Mouse (Mus musculus): ENCODE data around the gene Gls.
A peak's percentile ranks its signal among the peaks of the same experiment; 100 is the strongest.

The Gls gene

DNA sequence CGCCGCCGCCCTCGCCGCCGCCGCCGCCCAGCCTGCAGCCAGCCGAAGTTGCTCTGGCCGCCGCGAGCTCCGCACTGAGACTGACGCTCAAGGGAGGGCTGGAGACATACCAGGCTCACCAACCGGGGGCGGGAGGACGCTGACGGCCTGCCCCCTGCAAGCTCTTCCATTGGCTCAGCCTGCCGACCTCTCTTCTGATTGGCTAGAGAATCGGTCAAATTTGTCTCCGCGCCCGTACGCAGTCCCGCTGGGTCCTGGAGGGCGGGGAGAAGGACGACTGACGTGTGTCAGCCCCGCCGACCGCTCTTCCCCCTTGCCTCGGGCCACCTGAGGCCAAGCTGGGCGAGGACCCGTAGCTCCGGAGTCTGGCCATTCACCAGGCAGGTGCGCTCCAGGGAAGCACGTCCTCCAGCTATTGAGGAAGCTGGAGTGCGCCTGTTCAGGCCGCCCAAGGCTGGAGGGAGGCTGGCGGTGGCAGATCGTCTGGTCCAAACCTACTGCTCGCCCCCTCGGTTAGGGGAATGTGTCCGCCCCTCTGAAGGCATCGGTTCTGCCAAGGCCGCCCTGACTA, at the start of gene Gls:
Gene Gls (minus strand): TSS at position 90 of the 571 bp plus-strand sequence.
- peak; percentile 93 for DNase-seq (ENCODE audit: low spot score)

DNA sequence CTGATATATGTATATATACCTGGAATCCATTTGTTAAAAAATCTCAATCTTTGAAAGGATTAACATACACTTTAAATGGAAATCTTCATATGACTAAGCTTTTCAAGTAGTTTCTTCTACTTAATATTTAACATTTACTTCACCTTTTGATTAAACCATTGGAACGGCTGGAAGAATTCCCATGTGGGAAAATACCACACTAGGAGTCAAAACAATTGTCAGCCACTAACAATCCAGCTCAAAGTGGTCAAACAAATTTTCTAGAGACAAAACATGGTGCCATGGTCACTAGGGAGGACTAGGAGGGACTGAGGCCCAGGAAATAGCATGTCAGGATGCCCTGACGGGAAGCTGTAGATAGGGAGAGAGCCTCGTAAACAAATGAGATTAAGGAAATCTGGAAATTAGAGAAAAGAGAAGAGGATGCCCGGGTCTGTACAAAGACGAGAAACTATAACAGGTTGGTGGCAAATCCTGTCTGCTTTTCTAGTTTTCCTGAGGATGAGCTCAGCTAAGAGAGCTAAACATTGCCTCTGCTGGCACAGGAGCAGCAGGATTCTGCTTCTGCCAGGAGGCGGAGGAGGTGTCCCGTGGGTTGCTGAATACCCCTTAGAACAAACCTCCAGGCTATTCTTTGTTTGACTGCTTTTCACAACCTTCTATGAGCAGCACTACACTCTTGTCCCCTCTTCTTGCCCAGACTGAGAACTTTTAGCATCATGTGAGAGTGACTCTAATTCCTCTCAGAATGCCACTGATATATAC, 47.0 kb upstream of the Gls start:
- DNase-seq (ENCODE audit: low spot score), result no peak

DNA sequence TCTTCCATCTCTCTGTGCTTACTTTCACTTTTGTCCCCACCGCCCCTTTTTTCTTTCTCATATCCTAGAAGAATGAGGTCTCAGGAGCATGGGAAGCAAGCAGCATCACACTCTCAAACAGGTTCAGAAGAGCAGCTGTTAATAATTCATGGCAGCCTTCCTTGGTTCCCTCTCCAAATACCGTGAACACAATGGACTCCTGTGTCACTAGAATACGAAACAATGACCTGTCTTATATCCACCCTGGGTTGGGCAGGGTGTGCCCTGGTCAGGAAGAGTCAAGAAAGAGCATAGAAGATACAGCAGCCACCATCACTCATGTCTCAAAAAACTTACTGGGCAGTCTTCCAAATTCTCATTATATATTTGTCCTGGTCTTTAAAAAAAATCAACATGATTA, 46.3 kb upstream of the Gls start:
- DNase-seq (ENCODE audit: low spot score), result no peak

DNA sequence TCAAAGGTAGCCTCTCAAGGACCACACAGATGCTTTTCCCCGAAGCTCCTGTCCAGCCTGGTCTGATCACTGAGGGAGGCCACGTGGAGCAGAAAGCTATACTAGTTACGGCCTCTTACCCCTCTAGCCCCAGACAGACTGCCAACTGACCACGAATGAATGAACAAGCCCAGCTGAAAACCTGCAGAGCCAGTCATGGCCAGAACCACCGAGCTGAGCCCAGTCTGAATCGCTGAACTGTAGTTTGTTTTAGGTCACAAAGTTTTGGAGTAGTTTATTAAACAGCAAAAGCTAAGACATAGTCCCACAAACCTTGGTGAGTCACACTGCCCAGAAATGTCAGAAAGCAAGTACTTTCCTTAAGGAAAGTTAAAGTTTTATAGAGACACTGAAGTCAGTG, 45.0 kb upstream of the Gls start:
- no peak for DNase-seq (ENCODE audit: low spot score)

DNA sequence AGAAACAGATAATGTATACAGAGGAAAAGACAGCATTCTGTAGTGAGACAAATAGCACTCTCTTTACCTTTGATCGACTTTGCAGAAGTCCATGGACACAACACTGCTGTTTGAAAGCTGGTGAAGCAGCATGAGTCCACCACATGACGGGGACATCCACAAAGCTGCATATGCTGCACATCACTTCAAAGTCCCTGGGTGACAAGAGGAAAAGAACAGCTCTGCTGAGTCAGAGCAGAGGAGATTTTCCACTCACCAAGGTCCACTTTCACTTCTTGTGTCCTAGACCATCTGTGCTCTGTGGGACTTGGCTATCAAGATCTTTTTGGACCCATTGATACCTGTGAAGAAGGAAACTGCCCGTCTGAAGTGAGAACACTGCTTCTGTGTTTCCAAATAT, 41.2 kb upstream of the Gls start:
- no peak for DNase-seq (ENCODE audit: low spot score)

DNA sequence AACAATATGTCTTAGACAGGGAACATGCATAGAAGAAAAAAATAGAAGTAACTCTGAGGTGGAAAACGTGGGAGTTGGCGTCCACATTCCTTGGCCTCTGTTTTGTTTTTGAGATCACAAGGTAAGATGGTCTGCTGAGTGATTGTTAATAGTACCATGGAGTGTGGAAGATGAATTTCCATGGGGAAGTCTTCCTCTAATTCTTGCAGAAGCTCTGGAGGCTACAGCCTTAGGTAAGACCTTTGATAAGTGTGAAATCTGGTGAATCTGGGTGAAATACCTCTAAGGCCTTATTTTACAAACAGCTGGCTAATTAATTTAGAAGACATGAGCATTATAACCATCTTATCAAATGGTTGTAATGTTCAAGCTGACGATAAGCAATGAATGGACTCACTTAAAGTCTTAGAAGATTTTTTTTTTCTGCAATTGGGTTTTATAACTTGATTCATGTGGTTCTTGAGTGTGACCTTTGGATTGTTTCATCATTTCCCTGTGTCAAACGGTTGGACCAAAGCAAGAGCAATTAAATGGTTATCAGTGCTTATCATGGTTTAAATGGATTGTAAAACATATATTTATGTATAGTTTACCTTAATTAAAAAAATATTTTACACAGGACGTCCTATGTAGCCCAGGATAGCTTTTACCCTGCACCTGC, 39.1 kb upstream of the Gls start:
- no peak for DNase-seq (ENCODE audit: low spot score)

DNA sequence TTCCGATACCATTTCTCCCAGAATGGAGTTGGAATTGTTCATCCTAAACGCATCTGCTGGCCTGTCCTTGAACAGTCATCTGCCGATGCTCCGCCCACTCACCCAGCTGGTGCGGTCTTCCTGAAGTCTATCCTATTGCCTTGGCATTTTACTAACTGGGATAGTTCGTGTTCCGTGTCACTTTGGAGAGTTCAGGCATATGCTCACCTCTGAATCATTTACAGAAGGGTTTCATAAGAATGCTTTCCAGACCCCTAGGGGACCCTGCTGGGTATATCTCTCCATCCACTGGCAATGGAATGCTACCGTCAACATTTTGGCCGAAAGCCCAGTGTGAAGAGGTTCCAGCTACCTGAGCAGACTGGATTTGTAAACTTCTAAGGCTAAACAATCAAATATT, 37.3 kb upstream of the Gls start:
- no peak for DNase-seq (ENCODE audit: low spot score)

DNA sequence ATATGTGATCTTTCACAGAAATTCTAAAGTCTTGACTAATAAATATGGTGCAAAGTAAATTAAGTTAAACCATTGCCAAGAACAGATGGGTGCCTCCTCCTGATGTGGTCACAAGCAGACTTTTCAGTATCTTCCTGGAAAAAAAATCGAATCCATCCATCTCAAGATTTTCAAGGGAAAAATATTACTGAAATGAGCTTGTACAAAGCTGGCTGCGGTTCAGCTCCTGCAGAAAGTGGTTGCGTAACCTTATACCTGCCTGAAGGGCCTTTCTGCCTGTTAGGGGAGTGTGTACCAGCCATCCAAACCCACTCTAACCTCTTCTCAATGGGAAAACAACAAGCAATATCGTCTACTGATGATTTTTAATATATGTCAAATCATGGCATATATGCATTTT, 36.6 kb upstream of the Gls start:
- no peak for DNase-seq (ENCODE audit: low spot score)

DNA sequence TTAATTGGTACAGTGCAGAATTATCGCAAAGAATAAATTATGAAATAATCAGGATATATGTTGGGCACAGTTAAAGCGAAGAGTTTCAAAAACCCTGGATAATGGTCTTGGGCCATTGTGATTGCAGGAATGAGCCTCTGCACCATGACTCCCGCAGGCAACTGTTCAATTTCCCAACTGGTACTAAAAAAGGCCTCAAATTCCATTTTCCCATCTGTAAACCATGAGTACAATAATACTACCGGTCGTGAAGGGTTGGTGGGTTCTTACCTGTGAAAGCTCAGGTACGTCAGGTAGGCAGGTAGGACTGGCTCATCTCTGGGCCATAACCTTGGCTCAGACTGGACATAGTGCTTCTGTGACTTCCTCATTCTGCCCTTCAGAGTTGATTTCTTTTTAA, 35.0 kb upstream of the Gls start:
- no peak for DNase-seq (ENCODE audit: low spot score)

DNA sequence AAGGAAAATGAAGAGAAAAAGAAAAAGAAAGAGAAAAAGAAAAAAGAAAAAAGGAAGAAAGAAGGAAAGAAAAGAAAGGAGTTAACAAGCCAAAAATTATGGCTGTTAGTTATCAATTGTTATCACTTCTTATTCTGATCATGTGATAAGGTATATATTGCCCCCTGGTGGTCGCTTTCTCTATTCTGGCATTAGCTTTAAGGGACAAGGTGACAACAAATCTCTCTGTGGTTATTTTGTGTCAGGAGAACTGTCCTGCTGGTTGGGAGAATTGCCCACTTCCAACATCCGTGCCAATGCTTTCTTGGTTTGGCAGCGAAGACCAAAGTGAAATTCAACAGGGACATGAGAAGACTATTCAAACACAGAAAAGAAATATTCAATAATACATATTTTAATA, 34.6 kb upstream of the Gls start:
- peak; percentile 12 for DNase-seq (ENCODE audit: low spot score)

DNA sequence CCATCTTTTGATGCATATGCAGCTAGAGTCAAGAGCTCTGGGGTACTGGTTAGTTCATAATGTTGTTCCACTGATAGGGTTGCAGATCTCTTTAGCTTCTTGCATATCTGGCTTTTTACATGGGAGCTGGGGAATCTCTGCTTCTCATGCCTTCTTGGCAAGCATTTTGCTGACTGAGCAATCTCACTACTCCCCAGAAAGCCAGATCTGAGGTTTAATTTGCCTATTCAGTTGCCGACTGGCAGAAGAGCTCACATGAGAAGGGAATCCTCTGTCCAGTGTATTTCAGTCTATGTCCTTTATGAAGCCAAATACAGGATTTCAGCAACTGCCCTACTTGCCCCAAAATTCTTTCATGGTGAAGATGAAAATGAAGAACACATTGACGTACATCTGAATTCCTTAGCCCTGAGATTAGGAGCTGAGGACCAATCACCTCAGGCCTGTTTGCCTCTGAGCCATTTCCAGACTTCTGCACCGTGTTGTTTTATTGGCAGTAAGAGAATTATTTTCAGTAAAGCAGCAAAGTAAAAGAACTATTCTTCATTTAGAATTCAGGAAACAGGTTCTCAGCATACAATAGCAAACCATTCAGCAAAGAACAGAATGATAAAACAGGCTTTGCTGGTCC, 33.0 kb upstream of the Gls start:
- DNase-seq (ENCODE audit: low spot score), result no peak

DNA sequence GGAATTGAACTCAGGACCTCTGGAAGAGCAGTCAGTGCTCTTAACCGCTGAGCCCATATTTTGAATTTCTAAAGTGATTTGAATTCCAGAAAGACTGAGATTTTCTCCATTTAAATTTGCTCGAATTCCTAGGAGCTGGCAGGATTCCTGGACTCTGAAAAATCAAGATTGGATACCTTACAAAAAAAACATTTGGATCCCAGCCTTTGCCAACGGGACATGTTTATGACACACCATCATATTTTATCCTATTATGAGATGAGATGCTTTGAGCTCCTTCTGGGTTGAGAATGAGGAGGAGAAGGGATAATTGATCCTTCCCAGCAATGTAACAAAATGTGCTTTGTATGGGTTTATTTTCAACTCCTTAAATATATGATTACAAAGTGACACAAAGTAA, 31.3 kb upstream of the Gls start:
- no peak for DNase-seq (ENCODE audit: low spot score)

DNA sequence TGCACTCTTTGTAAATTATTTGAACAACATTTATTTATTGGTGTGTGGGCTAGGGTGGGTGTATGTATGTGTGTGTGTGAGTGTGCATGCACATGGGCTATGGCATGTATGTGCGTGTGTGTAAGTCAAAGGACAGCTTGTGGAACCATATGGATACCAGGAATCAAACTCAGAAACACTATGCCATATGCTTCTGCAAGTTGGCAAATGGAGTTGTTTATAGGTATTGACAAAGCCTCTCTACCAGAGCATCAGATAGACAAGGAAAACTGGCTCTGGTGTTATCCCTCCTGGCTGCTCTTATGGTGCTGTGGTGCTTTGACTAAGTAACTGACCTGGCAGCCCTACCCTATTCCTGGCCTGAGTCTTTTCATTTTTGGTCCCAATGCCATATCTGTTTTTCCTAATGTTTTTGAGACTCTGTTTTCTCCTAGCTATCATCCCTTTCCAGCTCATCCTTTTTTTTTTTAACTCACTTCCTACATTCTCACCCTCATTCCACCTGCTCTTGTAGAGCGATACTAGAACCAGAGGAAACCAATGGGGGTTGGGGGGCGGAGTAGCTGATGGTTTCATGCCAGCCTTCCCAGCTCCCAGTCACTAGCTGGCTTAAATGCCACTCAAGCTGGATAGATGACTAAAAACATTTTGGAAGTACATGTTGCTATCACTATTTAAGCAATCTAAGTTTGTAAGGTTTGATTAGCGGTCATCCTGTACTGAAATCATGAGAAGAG, 27.5 kb upstream of the Gls start:
- no peak for DNase-seq (ENCODE audit: low spot score)

DNA sequence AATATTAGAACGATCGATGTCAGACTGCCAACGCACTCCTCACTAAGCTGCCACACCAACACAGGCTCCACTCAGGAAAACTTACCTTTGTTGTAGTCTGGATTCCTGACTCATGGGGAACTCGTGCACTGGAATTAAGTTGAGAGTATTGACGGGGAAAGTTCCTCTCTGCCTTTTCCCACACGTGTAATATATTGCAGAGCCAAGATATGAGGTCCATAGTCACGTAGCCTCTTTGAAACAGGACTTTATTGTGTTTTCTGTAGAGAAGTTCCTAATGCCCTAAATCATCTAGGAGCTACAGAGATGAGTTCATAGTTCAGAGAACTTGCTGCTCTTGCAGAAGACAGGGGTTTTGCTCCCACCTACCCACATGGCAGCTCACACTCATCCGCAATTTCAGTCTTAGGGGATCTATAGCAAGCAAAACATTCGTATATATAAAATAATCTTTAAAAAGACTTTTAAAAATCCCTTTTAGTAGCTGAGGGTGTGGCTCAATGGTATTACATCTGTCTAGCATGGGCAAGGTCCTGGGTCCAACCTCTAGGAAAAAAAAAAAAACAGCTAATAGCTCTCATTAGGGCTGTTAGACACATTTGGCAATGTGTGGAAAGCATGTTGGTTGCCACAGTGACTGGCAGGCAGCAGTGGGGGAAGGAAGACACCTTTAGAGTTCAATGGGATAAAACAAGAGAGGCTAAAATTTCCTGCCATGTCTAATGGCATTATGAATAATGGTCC, 25.1 kb upstream of the Gls start:
- DNase-seq (ENCODE audit: low spot score), result no peak

DNA sequence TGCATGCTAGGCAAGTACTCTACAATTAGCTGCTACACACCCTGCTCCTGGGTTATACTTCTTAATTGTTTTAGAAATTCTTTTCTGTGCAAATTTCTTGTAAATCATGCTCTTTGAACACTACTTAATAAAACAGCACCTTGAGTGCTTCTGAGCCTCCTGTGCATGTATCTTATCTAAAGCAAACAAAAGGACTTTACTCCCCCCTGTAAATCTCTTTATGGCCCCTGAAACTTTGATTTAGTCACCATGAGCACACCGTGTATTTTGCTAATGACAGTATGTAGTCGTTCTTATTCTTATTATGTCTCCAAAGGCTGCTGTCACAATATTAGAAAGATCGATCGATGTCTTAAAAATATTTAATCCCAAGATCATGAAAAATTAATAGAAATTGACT, 23.9 kb upstream of the Gls start:
- DNase-seq (ENCODE audit: low spot score), result no peak

DNA sequence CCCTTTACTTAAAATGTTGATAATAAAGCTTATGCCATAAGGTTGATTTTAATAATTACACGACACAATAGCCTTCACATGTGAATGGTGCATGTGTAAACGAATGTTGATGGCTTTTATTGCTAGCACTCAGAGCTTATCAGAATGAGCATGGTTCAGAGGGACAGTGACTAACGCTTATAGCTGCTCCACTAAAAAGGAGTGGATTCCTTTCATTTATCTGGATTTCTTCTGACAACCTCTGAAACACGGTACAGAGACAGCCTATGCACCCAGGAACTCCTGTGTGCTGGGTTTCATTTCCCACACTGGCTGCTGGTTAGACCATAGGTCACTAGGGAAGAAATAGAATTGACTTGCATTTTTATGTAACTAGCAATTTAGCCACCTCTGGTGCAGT, 23.2 kb upstream of the Gls start:
- DNase-seq (ENCODE audit: low spot score), result no peak

DNA sequence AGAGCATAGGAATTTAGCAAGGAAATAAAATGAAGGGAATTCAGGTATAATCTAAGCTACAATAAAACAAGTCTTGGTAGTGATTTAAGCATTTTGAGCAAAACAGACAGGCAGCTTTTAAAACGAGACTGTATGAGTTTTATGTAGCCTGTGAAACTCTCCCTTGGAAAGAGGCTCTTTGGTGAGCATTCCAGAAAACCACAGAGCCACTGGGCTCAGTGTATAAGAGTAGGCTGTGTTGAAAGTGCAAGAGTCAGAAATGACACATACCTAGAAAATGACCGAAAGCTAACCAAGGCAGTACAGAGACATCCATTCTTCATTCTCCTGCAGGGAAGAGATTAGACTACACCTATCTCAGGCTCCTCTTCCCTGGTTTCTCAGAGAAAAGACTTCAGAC, 21.4 kb upstream of the Gls start:
- no peak for DNase-seq (ENCODE audit: low spot score)

DNA sequence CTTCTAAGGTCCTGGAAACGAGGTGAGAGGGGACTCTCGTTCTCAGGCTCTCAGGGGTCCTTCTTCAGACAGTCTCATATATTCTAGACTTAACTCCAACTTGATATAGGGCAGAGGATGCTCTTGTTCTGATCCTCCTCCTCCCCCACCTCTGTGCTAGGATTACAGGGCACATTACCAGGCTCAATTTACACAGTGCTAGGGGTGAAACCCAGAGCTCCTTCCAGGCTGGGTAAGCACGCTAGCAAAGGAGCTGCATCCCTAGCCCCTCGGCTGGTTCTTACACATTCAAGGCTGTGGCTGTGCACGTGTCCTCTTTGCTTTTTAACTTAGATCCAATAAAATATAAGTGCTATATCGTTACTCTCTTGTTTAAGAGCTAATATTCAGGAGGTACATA, 20.4 kb upstream of the Gls start:
- DNase-seq (ENCODE audit: low spot score), result no peak

DNA sequence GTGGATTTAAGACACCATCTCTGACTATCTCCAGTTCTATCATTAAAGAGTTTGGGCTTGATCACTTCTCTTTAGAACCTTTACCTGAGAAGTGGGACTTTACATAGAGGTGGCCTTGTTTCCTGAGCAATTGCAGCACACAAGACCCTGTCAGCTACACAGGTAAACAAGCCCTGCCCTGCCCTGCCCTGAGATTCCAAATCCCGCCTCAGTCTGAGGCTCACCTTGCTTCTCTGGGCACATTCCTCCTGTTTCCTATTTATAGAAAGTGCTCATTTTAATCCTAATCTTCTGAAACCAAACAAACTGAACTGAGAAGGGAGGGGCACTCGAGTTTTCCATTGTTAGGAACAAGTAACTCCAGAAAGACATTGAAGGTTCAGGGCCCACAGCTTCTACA, 19.4 kb upstream of the Gls start:
- DNase-seq (ENCODE audit: low spot score), result no peak

DNA sequence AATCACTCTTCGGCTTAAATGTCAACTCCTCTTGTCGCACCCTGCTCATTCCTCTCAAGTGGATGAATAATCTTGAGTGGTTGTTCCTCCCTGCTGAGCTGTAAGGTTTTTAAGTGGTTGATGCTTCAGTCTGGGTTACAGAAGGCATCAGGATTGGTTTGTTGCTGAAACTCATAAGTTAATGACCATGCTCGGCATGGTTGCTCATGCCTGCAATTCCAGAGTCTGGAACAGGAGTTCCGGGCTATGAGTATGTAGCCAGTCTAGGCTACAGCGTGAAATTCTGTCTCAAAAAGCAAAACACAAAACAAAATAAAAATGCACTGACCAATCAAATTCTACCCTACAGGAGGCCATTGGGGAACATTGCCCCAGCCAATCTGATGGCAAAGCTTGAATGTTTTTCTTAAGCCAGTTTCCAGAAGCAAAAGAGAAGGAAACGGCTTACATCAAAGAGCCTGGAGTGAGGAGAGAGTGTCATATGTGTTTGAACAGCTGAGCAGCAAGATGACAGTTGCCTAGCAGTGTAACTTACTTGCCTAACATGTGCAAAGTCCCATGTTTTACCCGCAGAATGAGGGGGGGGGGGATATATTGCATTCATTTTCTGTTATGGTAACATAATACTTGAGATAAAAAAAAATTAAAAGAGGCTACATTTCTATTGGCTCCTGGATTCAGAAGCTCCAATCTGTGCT, 18.2 kb upstream of the Gls start:
- no peak for DNase-seq (ENCODE audit: low spot score)

DNA sequence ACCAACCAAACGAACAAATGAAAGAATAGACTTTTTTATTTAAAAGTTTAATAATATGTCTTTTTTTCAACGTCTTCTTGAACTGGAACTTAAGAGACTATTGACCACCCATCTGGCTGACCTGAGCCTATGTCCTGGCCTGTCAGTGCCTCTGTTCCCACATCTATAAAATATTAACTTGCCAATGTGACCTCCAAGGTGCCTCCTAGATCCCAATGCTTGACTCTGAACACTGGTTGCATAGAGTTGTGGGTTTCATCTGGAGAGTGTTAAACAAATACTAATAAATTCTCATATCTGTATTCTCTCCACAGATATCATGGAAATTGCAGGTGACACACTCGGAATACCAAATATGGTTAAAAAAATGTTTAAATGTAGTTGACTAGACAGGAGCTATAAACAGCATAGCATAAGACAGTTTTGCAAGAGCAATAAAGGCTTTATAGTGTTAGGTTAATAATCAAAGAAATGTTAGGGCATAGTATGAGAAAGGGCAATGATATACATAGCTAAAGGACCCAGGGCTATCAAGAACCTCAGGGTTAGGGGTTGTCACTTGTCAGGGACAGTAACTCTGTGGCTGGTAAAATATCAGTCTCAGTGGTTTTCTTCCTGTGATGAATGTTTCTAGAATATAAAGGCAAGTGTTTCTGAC, 16.0 kb upstream of the Gls start:
- DNase-seq (ENCODE audit: low spot score), result no peak

Measured in spleen, adult 12 weeks (tissue).